Mouse (Mus musculus) ES-E14 (cell line): ENCODE results near the gene Gamt.

ENCODE experiments used
- CHD2 ChIP-seq: IDR thresholded peaks from 2 replicates; pipeline ENCODE4 v1.6.1; 2014; ENCODE audit warnings: mild to moderate bottlenecking, low read depth, low read length, inconsistent platforms
- HCFC1 ChIP-seq: IDR thresholded peaks from 2 replicates; pipeline ENCODE4 v1.6.1; 2012; ENCODE audit warnings: low read length, inconsistent platforms, borderline replicate concordance; ENCODE audit not compliant: insufficient read depth
- MAFK ChIP-seq: IDR thresholded peaks from 2 replicates; pipeline ENCODE4 v1.6.1; 2014; ENCODE audit warnings: mild to moderate bottlenecking, low read depth, low read length, inconsistent platforms; ENCODE audit not compliant: insufficient read depth
- ZNF384 ChIP-seq: IDR thresholded peaks from 2 replicates; pipeline ENCODE4 v1.6.1; 2012; ENCODE audit warnings: low read depth, low read length, inconsistent platforms

- TF ChIP-seq MAFK, result no peak
- no peak for TF ChIP-seq CHD2
- TF ChIP-seq HCFC1, result no peak
- TF ChIP-seq ZNF384, result no peak
These were observed 39.0 kb upstream of the Gamt start for GRCm38 (mm10) chr10:80299824-80300223.
